Mouse (Mus musculus) heart, postnatal 0 days (tissue): ENCODE measurements around the gene Tgfb2.

Source experiments
- CTCF ChIP-seq: IDR thresholded peaks from 2 replicates; pipeline ENCODE4 v1.5.1; 2016; ENCODE audit warnings: antibody characterized with exemption, control low read depth, low read depth
- EP300 ChIP-seq: IDR thresholded peaks from 2 replicates; pipeline ENCODE4 v1.6.1; 2016; ENCODE audit warnings: antibody characterized with exemption, low read depth

DNA sequence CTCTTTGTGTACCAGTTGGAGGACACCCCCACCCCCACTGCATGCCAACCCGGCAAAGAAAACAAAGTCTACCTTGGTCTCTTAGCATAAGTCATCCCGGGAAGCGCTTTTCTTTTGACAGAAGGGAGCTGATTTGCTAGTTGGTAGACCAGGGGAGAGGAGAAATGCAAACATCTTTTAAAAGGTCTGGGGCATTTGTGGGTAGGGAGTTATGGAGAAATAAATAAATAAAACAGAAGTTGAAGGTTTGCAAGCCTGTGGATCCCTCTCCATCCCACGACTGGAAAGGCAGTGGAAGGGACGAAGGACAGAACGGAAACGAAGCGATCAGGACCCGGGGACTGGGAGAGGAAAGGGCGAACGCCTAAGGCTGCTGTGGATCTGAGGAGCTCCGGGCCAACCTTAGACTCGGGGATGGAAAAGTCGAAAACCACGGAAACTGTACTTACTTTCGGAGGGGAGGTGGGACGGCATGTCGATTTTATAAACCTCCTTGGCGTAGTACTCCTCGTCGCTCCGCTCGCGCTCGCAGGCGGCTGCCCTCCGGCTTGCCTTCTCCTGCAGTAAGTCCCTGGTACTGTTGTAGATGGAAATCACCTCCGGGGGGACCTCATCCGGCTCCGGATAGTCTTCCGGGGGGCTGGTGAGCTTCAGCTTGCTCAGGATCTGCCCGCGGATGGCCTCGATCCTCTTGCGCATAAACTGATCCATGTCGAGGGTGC lies 1.6 kb downstream of the Tgfb2 start:
- TF ChIP-seq CTCF: no peak
- no peak for TF ChIP-seq EP300
